47 mouse cellular contexts compared by ENCODE assay signal in the genomic region with DNA sequence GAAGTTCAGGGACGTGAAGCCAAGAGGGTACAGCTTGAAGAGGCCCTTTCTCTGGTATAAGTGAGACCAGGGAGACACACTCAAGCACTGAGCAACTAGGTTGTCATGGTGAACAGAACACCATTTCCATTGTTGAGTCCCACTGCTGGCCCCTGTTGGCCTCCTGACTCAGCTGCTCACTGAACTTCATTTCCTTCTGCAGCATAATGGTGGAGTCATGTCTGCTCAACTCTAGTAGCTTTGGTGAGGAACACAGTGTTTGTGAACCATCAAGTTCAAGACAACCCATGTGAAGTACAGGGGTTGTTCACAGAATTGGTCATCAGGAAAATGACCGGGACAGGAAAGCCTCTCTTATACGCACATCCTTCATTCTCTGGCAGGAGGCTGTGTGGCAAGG. TPM values are rescaled to one million over a fixed set of nuclear protein-coding genes. Genes with fewer than 3 reads are reported as not detected.
"Had no signal": no experiment of that assay in that cellular context is flagged by ENCODE, and none has a peak within 500 bp of the region (broad histone marks: within the 10 kb centered on the region; RNA-seq: fewer than 3 reads in every experiment).

A gene (minus strand): TSS at position 101 of the 400 bp plus-strand sequence.

- H3K9ac ChIP-seq: heart, embryonic 12.5 days; heart, embryonic 13.5 days; heart, embryonic 15.5 days; hindbrain, embryonic 12.5 days; hindbrain, embryonic 13.5 days; hindbrain, embryonic 14.5 days; hindbrain, embryonic 15.5 days; intestine, embryonic 15.5 days; kidney, embryonic 15.5 days had no signal

- H3K27me3 ChIP-seq: heart, embryonic 12.5 days; heart, embryonic 13.5 days; heart, embryonic 15.5 days; hindbrain, embryonic 12.5 days; hindbrain, embryonic 13.5 days; hindbrain, embryonic 15.5 days; intestine, embryonic 15.5 days; kidney, embryonic 15.5 days had no signal

- ATAC-seq: hindbrain, embryonic 16.5 days; hindbrain, postnatal 0 days; inflammation-experienced regulatory T-cells, adult 6 months; intestine, embryonic 15.5 days; intestine, embryonic 16.5 days; intestine, postnatal 0 days had no signal

- DNase-seq: heart, postnatal 10 days; heart, postnatal 14 days; heart, postnatal 36 days; heart, postnatal 4 days; kidney, adult 11 months; kidney, adult 18-20 months; kidney, adult 2 months; kidney, adult 8-10 months; kidney, adult 9 months; kidney, postnatal 10 days; kidney, postnatal 14 days; kidney, postnatal 25 days; kidney, postnatal 36 days; kidney, postnatal 4 days; layer of hippocampus, adult 9-11 months; layer of hippocampus, postnatal 36 days had no signal

- H3K9me3 ChIP-seq: heart, embryonic 10.5 days; heart, embryonic 12.5 days; heart, embryonic 13.5 days; heart, embryonic 15.5 days; hindbrain, embryonic 10.5 days; hindbrain, embryonic 12.5 days; hindbrain, embryonic 13.5 days; hindbrain, embryonic 15.5 days; intestine, embryonic 15.5 days; kidney, embryonic 15.5 days had no signal

- H3K36me3 ChIP-seq: heart, embryonic 10.5 days; heart, embryonic 13.5 days; heart, embryonic 15.5 days; hindbrain, embryonic 12.5 days; intestine, embryonic 15.5 days; kidney, embryonic 15.5 days had no signal

- H3K4me3 ChIP-seq: heart, embryonic 10.5 days; heart, embryonic 12.5 days; heart, embryonic 13.5 days; heart, embryonic 15.5 days; hindbrain, embryonic 10.5 days; hindbrain, embryonic 12.5 days; hindbrain, embryonic 13.5 days; hindbrain, embryonic 15.5 days; intestine, embryonic 15.5 days; kidney, embryonic 15.5 days; layer of hippocampus, adult 2 months had no signal

- H3K27ac ChIP-seq: heart, embryonic 10.5 days; heart, embryonic 13.5 days; heart, embryonic 15.5 days; hindbrain, embryonic 10.5 days; hindbrain, embryonic 12.5 days; hindbrain, embryonic 13.5 days; hindbrain, embryonic 14.5 days; hindbrain, embryonic 15.5 days; hindbrain, postnatal 0 days; intestine, embryonic 15.5 days; kidney, embryonic 15.5 days; kidney, postnatal 0 days; layer of hippocampus, adult 2 months had no signal

- H3K4me1 ChIP-seq: heart, embryonic 12.5 days; heart, embryonic 13.5 days; heart, embryonic 15.5 days; hindbrain, embryonic 10.5 days; hindbrain, embryonic 12.5 days; hindbrain, embryonic 13.5 days; hindbrain, embryonic 15.5 days; intestine, embryonic 15.5 days; kidney, embryonic 15.5 days had no signal

- H3K4me2 ChIP-seq: heart, embryonic 11.5 days; heart, embryonic 12.5 days; heart, embryonic 13.5 days; heart, embryonic 15.5 days; hindbrain, embryonic 12.5 days; hindbrain, embryonic 13.5 days; hindbrain, embryonic 14.5 days; hindbrain, embryonic 15.5 days; intestine, embryonic 15.5 days; kidney, embryonic 15.5 days had no signal

RNA-seq across cellular contexts. Expression of the gene that starts here (rescaled TPM):
- total RNA-seq: heart, adult 8-10 months; heart, postnatal 10 days; heart, postnatal 14 days; heart, postnatal 36 days; heart, postnatal 4 days; hematopoietic stem cell, adult 5-6 weeks; hindbrain, postnatal 0 days; layer of hippocampus, adult 18-20 months; layer of hippocampus, adult 2 months; layer of hippocampus, adult 8-10 months; layer of hippocampus, postnatal 10 days; layer of hippocampus, postnatal 14 days; layer of hippocampus, postnatal 25 days; layer of hippocampus, postnatal 36 days had no signal
- polyA plus RNA-seq: heart, embryonic 10.5 days; heart, embryonic 11.5 days; heart, embryonic 12.5 days; heart, embryonic 13.5 days; heart, embryonic 14.5 days; heart, embryonic 15.5 days; heart, postnatal 0 days; hindbrain, embryonic 11.5 days; hindbrain, embryonic 12.5 days; hindbrain, embryonic 13.5 days; hindbrain, embryonic 14.5 days; hindbrain, embryonic 15.5 days; hindbrain, embryonic 16.5 days; hindbrain, postnatal 0 days; intestine, embryonic 14.5 days; intestine, embryonic 15.5 days; intestine, embryonic 16.5 days; intestine, postnatal 0 days; kidney, embryonic 14.5 days; kidney, embryonic 15.5 days; kidney, postnatal 0 days had no signal
